Mouse (Mus musculus) spleen, embryonic (tissue): ENCODE data around the gene 2210408I21Rik.

Experiments used
- CTCF ChIA-PET: fragments of 350-600 bp; sonication (Branson Sonifier 250); formaldehyde crosslinking; loops from one replicate; lab custom pipeline; 2022; lab: Charles Lee

The 2210408I21Rik gene

GRCm38 (mm10) chr13:77478425-77479119, 343.2 kb downstream of the 2210408I21Rik start:
- CTCF ChIA-PET = no interaction called here

DNA sequence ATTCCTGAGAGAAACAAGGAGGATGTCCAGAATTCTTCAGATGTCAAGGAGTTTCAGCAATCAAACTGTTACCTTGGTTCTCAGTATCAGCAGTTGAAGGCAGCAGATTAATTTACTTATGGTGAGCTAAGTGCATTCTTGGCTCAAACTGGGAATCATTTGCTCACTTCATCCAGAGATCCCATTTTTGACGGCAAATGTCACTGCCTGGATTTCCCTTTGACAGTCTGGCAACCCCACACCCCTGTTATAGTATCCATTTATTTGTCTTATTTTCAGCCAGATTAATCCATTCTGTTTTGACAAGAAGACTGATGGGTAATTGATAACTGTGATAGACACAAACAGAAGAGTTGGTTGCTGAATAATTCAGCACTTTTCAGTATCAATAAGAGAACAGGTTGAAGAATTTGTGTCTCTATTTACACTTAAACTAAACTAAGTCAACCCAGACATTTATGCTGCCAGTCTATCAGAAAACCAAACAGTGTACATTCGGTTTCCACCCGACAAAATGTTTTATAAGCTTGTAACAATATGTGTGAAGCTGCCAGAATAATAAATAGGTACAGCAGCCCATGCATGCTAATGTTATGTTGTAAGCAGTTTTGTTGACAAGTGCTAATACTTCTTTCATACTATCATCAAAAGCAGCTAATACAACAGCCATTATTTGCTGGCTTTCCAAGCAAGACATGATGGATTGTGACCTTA, 354.8 kb downstream of the 2210408I21Rik start:
- CTCF ChIA-PET = no interaction called here

DNA sequence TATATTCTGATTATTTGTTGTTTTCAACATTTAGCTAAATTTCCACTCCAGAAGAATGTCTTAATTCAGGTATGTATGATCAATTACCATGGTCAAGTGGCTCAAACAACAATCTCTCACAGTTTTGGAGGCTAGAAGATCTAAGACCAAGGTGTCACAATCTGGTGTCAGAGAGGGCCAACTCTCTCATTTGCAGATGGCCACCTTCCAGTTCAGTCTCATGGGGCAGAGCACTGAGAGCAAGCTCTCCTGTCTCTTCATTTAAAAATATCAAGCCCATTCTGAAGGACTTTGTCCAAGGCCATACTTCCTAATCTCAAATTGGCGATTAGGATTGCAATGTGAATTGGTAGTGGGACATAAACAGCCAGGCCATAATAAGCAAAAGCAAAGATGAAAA, 378.7 kb downstream of the 2210408I21Rik start:
- CTCF ChIA-PET = no interaction called here

- CTCF ChIA-PET = no interaction called here
Observed at GRCm38 (mm10) chr13:77528960-77529699, 393.8 kb downstream of the 2210408I21Rik start.

- CTCF ChIA-PET = no interaction called here
Observed at GRCm38 (mm10) chr13:77529760-77530159, 394.4 kb downstream of the 2210408I21Rik start.

- CTCF ChIA-PET = no interaction called here
Observed at GRCm38 (mm10) chr13:77537466-77537865, 402.1 kb downstream of the 2210408I21Rik start.

GRCm38 (mm10) chr13:77547486-77548385, 412.4 kb downstream of the 2210408I21Rik start:
- CTCF ChIA-PET = interaction anchor here (0.6 kb wide), 1 partner anchor 10 kb away, joined by 6 read pairs; no protein-coding TSS in a partner anchor

GRCm38 (mm10) chr13:77548386-77548695, 413.0 kb downstream of the 2210408I21Rik start:
- CTCF ChIA-PET = no interaction called here

GRCm38 (mm10) chr13:77548750-77549149, 413.4 kb downstream of the 2210408I21Rik start:
- CTCF ChIA-PET = no interaction called here

DNA sequence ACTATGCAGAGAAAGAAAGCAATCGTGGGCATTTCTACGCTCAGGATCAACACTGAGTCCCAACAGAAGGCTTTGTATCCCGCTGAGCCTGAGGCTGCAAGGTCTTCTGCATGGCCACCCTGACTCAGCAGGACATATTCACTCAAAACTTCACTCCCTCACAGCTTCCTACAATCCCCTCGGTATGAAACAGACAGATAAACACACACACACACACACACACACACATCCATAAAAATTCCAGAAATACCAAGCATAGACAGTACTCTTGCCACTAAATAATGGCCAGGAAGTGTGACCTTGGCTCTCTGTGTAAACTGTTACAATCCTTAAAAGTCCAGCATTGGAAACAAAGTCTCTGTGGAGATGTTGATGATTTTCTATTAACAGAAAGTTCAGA, 458.7 kb downstream of the 2210408I21Rik start:
- CTCF ChIA-PET = no interaction called here

DNA sequence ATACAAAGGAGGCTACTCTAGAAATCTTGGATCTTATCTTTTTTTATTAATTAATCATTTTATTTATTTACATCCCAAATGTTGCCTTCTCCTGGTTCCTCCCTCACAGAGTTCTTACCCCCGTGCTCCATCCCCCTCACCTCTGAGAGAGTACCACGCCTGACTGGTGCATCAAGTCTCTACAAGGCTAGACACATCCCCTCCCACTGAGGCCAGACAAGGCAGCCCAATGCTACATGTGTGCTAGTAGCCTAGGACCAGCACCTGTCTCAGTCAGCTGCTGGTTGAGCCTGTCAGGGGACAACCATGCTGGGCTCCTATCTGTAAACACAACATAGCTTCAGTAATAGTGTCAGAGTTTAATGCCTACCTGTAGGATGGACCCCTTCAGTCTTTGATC, 480.0 kb downstream of the 2210408I21Rik start:
- CTCF ChIA-PET = no interaction called here
